Mouse (Mus musculus) forebrain, embryonic 12.5 days (tissue): ENCODE measurements around the gene Gsto1. TPM values are rescaled to one million over a fixed set of nuclear protein-coding genes. Genes with fewer than 3 reads are reported as not detected.

Experiments
- ATAC-seq: fragments of 200-750 bp; cut with Nextera tagmentation; 2 replicates; pipeline ENCODE4 v1.8.0; 2017; ENCODE audit warnings: moderate TSS enrichment; ENCODE audit not compliant: low FRiP score
- H3K27ac ChIP-seq: fragments of 300-500 bp; sonication (generic); 2 replicates; pipeline ENCODE4 v1.5.1; 2016; ENCODE audit warnings: mild to moderate bottlenecking
- H3K27me3 ChIP-seq: fragments of 300-500 bp; sonication (generic); 2 replicates; pipeline ENCODE4 v1.6.1; 2016; ENCODE audit warnings: mild to moderate bottlenecking
- H3K36me3 ChIP-seq: fragments of 300-500 bp; sonication (generic); replicated peaks from 2 replicates; pipeline ENCODE4 v1.6.1; 2016; ENCODE audit warnings: mild to moderate bottlenecking
- H3K4me1 ChIP-seq: fragments of 300-500 bp; sonication (generic); 2 replicates; pipeline ENCODE4 v1.6.1; 2016
- H3K4me2 ChIP-seq: fragments of 300-500 bp; sonication (generic); 2 replicates; pipeline ENCODE4 v1.6.1; 2016; ENCODE audit warnings: mild to moderate bottlenecking, moderate library complexity
- H3K4me3 ChIP-seq: fragments of 300-500 bp; sonication (generic); replicated peaks from 2 replicates; pipeline ENCODE4 v1.5.1; 2016; ENCODE audit warnings: mild to moderate bottlenecking
- H3K9ac ChIP-seq: fragments of 300-500 bp; sonication (generic); 2 replicates; pipeline ENCODE4 v1.6.1; 2016; ENCODE audit warnings: mild to moderate bottlenecking
- H3K9me3 ChIP-seq: fragments of 300-500 bp; sonication (generic); 2 replicates; pipeline ENCODE4 v1.6.1; 2016
- WGBS: fragments of 180-500 bp; shearing (Covaris S2); methylation state at CpG from one replicate; pipeline ENCODE4 v1.1.7; 2016; 5-methylcytosine and 5-hydroxymethylcytosine counted together
- polyA plus RNA-seq: library from polyadenylated mRNA; unstranded; fragments of >200 nt; fragmentation: Nextera tagmentation; extraction: Ambion mirVana; gene quantifications from 2 replicates; pipeline ENCODE4 v1.2.1, GENCODE M21; 2016

Gsto1 gene
- polyA plus RNA-seq, 1 experiment from 2014 or later, result 62.7 TPM

DNA sequence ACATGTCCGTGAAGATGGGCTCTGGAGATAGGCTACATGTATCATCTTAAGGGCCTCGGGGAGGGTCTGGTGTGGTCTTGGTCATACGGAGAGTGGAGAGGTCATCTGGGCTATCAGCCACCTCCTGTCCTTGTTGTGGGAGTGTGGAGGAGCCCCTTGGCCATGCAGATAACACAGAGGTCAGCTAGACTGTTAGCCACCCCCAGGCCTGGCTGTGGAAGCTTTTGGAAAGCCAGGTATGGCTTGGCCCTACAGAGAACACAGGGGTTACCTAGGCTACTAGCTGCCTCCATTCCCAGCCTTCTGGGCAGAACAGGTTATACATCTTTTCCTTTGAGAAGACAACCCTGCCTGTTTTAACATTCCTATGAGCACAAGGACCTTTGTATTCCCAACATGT lies 7.8 kb downstream of the Gsto1 start:
- H3K4me1 ChIP-seq, result peaks cover 5% of the 10 kb centered on the region; the same call in 1 of the 2 replicates
- no peak overlapping the region for H3K9ac ChIP-seq
- H3K27ac ChIP-seq, result no peak overlapping the region
- H3K9me3 ChIP-seq, result no peaks in the 10 kb centered on the region
- H3K4me2 ChIP-seq, result no peak overlapping the region
- no peaks in the 10 kb centered on the region; the same call in 1 of the 2 replicates for H3K36me3 ChIP-seq
- H3K27me3 ChIP-seq, result no peaks in the 10 kb centered on the region
- 91% methylated on average over 3 of the region's 3 CpGs for WGBS
- no peak overlapping the region for H3K4me3 ChIP-seq
- no peak for ATAC-seq

DNA sequence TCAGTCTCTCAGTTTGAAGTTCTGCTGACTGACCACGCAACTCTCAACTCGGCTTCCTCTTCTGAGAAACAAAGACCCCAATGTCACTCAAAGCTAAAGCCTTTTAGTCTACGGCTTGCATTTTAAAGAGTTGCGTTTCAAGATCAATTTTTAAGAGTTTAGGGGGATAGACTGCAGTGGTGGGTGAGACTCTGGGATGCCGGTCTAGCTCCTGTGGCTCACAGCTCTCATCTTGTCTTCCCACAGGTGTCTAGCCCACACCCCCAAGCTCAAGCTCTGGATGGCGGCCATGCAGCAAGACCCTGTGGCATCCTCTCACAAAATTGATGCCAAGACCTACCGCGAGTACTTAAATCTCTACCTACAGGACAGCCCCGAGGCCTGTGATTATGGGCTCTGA lies 9.3 kb downstream of the Gsto1 start:
- H3K36me3 ChIP-seq, result no peaks in the 10 kb centered on the region; the same call in 1 of the 2 replicates
- no peak overlapping the region for H3K4me2 ChIP-seq
- no peaks in the 10 kb centered on the region for H3K9me3 ChIP-seq
- 98% methylated on average over 9 of the region's 9 CpGs for WGBS
- no peak overlapping the region for H3K9ac ChIP-seq
- H3K27ac ChIP-seq, result no peak overlapping the region
- H3K4me3 ChIP-seq, result no peak overlapping the region
- H3K27me3 ChIP-seq, result no peaks in the 10 kb centered on the region
- peaks cover 5% of the 10 kb centered on the region; the same call in 1 of the 2 replicates for H3K4me1 ChIP-seq
- no peak for ATAC-seq

DNA sequence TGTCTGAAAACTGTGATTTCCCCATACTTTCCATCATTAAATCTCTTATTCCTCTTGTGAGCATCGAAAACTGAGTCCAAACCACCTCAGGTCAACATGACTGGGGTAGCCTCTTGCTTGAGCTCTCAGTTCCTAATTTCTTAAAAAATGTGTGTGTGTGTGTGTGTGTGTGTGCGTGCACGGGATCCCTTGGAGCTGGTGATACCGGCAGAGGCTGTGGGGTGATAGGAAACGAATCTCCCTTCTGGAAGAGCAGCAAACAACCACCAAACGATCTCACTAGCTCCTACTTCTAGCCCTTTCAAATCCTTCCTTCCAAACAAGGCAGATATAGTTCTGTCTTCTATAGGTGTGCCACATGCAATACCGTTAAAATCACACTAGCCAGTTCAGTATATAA lies 10.0 kb downstream of the Gsto1 start:
- no peak overlapping the region for H3K27ac ChIP-seq
- WGBS, result 83% methylated on average over 7 of the region's 7 CpGs
- peak overlapping the region; percentile 84; the same call in 1 of the 2 replicates for H3K9ac ChIP-seq
- no peaks in the 10 kb centered on the region; the same call in 1 of the 2 replicates for H3K36me3 ChIP-seq
- peak overlapping the region; percentile 83 for H3K4me2 ChIP-seq
- H3K4me3 ChIP-seq, result peak overlapping the region; percentile 71
- peaks cover 5% of the 10 kb centered on the region; the same call in 1 of the 2 replicates for H3K4me1 ChIP-seq
- no peak for ATAC-seq
- H3K9me3 ChIP-seq, result no peaks in the 10 kb centered on the region
- no peaks in the 10 kb centered on the region; the same call in 1 of the 2 replicates for H3K27me3 ChIP-seq

DNA sequence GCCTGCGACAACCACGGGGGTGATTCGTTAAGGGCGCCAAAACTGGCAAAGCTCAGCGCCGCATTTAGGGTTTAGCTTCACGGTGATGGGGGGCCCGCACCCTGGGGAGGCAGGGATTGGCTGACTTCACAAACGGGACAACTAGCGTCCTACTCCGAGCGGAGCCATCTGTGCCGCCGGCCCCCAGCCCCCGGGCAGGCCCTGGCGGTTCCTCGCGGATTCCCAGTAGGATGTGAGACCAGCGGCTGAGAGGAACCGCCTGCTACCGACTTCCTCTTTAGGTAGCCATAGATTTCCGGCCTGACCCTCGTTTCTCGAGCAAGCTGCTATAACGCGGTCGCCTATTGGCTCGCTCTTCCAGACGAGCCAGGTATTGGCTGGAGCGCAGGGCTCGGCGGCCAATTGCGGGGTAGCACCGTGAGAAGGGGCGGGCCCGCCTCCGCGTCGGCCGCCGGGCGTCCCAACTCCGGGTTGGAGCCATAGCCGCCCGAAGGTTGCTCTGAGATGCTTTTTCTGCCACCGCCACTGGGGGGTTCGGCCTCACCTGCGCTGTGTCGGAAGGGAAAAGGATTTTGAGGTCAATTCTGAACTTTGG lies 10.7 kb downstream of the Gsto1 start, which contains the start of gene Gsto2:
Gsto2 (plus strand) TSS at position 182 of the 595 bp plus-strand sequence.
- ATAC-seq, result peak; percentile 100
- Histone ChIP-seq H3K4me3 (peak within 1 kb of the TSS; percentile 71), H3K4me2 (peak within 1 kb of the TSS; percentile 83), H3K4me1 (peaks cover 5% of the 10 kb centered on the region; the same call in 1 of the 2 replicates), H3K36me3 (no peaks in the 10 kb centered on the region), H3K27ac (peak within 1 kb of the TSS; percentile 84), H3K9me3 (no peaks in the 10 kb centered on the region), H3K9ac (peak within 1 kb of the TSS; percentile 84), H3K27me3 (no peaks in the 10 kb centered on the region; the same call in 1 of the 2 replicates)
- under 1% methylated on average over 49 of the region's 49 CpGs for whole genome bisulfite sequencing

DNA sequence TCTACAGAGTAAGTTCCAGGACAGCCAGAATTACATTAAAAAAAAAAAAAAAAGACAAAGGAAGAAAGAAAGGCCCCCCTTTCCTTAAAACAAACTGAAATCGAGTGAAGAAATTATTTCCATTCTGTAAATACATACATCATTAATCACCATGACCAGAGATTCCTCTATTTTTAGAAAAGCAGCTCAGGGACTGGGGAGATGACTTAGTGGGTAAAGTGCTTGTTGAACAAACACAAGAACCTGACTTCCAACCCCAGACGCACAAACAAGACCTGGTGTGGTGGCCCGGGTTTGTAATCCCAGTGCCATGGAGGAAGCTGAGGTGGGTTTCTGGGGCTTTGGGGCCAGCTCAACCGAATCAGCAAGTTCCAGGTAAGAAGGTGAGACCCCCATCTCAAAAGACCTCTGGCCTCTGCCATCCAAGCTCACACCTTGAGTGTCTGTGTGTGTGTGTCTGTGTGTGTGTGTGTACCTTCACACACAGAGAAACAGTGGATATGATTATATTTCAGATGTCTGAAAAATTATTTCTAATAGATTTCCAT lies 12.9 kb downstream of the Gsto1 start:
- Histone ChIP-seq H3K4me2 (no peak overlapping the region), H3K9me3 (no peaks in the 10 kb centered on the region), H3K9ac (no peak overlapping the region), H3K27ac (no peak overlapping the region), H3K27me3 (no peaks in the 10 kb centered on the region; the same call in 1 of the 2 replicates), H3K4me1 (peaks cover 5% of the 10 kb centered on the region; the same call in 1 of the 2 replicates), H3K36me3 (no peaks in the 10 kb centered on the region), H3K4me3 (no peak overlapping the region)
- ATAC-seq, result no peak
- 75% methylated on average over 4 of the region's 4 CpGs for WGBS

DNA sequence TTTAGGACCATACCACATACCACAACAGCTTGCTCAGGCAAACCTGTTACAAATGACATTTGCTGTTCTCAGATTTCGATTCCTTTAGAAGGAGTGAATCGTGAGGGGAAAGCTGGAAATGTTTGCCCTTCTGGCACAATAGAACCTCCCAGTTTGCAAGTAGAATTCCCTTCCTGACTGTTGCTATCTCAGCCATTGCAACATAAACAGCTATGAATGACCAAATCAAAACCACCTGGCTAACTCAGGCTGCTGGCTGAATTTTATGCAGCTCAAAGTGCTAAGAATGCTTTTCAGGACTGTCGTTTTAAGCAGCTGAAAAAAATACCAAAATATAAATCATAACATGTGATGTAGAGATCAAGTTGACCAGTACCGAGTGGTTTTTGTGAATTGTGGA lies 14.2 kb downstream of the Gsto1 start:
- H3K4me2 ChIP-seq, result no peak overlapping the region
- H3K4me1 ChIP-seq, result peaks cover 5% of the 10 kb centered on the region; the same call in 1 of the 2 replicates
- no peak overlapping the region for H3K27ac ChIP-seq
- no peaks in the 10 kb centered on the region for H3K36me3 ChIP-seq
- H3K9ac ChIP-seq, result no peak overlapping the region
- no peak overlapping the region for H3K4me3 ChIP-seq
- no peaks in the 10 kb centered on the region; the same call in 1 of the 2 replicates for H3K27me3 ChIP-seq
- 78% methylated on average over 4 of the region's 4 CpGs for WGBS
- H3K9me3 ChIP-seq, result no peaks in the 10 kb centered on the region
- ATAC-seq, result no peak

DNA sequence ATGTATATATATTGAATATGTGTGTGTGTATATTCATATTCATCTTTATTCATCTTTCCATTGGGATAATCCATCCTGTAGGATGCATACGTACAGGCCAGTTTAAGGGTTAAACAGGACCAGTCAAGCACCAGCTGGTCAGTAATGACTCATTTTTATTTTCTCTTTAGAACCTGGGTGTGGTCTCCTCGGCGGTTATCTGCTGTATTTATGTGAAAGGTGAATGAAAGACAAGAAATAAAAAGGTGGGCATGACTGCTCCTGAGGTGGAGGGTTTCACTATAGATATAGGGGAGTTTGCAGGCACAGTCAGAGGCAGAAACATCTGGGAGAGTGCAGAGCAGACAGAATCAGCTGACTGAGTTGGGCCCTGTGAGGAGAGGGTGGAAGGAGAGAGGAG lies 14.7 kb downstream of the Gsto1 start:
- Histone ChIP-seq H3K9me3 (no peaks in the 10 kb centered on the region), H3K4me3 (no peak overlapping the region), H3K4me1 (peaks cover 5% of the 10 kb centered on the region; the same call in 1 of the 2 replicates), H3K9ac (no peak overlapping the region), H3K27ac (no peak overlapping the region), H3K36me3 (no peaks in the 10 kb centered on the region), H3K4me2 (no peak overlapping the region), H3K27me3 (no peaks in the 10 kb centered on the region; the same call in 1 of the 2 replicates)
- ATAC-seq, result no peak
- 73% methylated on average over 3 of the region's 3 CpGs for WGBS

DNA sequence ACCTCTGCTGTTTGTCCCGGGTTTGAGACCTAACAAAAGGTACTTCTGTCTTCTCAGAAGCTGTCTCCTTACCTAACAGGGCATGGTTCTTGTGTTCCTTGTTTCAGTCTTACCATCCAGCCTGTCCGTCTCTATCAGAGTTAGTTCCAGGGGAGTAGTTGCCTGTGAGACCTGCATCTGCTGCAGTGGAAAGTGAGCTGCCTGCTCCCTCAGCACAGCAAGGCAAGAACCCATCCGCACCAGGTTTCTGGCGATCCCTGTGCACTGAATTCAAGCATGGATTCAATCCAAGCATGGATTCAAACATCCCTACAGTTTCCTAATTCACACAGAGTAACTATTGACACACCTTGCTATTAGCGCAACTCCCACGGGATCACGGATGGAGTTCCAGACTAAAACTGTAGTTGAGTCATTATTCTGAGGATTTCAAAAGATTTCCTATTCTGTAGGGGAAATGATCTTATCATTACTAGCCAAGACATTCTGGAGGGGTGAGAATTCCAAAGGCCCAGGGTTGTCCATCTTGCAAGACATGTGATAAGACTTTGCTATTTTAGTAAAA lies 15.4 kb downstream of the Gsto1 start:
- WGBS, result 74% methylated on average over 7 of the region's 7 CpGs
- H3K27me3 ChIP-seq, result no peaks in the 10 kb centered on the region; the same call in 1 of the 2 replicates
- ATAC-seq, result no peak

DNA sequence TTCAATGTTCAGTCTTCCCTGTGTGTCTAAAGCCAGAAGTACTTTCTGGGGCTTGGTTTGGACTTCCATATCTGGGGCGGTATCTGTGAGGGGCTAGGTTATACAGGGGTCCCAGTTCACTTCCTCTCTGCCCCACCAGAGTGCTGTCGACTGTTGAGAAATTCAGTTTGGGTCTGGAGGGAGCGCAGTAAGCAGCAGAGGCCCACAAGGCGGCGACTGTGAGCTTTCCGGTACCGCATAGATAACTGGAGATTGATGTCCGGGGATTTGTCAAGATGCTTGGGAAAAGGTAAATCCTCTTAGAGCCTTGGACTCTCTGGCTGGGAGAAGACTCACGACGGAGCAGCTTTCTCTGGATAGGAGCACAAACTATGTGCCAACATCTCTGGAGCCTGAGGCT lies 16.7 kb downstream of the Gsto1 start:
- no peak overlapping the region for H3K4me2 ChIP-seq
- H3K36me3 ChIP-seq, result no peaks in the 10 kb centered on the region
- H3K27ac ChIP-seq, result no peak overlapping the region
- H3K9ac ChIP-seq, result no peak overlapping the region
- H3K4me3 ChIP-seq, result no peak overlapping the region
- H3K27me3 ChIP-seq, result no peaks in the 10 kb centered on the region; the same call in 1 of the 2 replicates
- 17% methylated on average over 10 of the region's 10 CpGs for WGBS
- no peaks in the 10 kb centered on the region for H3K9me3 ChIP-seq
- no peaks in the 10 kb centered on the region for H3K4me1 ChIP-seq
- ATAC-seq, result no peak

More for the DNA sequence above, 15.4 kb downstream of the Gsto1 start:
- Histone ChIP-seq H3K4me3 (no peak overlapping the region), H3K9ac (no peak overlapping the region), H3K4me1 (no peaks in the 10 kb centered on the region), H3K27ac (no peak overlapping the region), H3K4me2 (no peak overlapping the region), H3K9me3 (no peaks in the 10 kb centered on the region), H3K36me3 (no peaks in the 10 kb centered on the region)

DNA sequence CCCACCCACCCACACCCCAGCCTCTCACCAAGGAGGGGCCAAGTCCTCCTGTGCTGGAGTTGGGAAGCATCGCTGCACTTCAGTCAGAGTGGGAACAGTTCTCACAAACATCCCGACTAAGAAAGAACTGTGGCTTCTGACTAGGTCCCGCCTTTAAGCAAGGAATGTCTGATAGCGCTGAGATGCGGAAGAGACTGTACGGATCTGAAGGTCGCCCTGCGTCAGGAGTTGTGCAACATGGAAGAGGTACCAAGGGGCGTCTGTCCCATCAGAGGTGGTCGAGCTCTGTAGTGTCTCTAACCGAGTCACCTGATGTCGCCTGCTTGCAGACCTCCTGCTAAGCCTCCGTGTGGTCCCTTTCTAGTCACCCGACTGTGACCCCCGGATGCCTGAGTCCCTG lies 21.5 kb downstream of the Gsto1 start:
- no peak for ATAC-seq
- Histone ChIP-seq H3K4me1 (no peaks in the 10 kb centered on the region), H3K9ac (no peak overlapping the region), H3K27me3 (0 out of 2 replicates have a peak, but pooled peaks cover 5% of the 10 kb centered on the region), H3K36me3 (no peaks in the 10 kb centered on the region), H3K4me2 (no peak overlapping the region), H3K27ac (no peak overlapping the region), H3K4me3 (no peak overlapping the region), H3K9me3 (no peaks in the 10 kb centered on the region)
- 87% methylated on average over 15 of the region's 15 CpGs for WGBS

DNA sequence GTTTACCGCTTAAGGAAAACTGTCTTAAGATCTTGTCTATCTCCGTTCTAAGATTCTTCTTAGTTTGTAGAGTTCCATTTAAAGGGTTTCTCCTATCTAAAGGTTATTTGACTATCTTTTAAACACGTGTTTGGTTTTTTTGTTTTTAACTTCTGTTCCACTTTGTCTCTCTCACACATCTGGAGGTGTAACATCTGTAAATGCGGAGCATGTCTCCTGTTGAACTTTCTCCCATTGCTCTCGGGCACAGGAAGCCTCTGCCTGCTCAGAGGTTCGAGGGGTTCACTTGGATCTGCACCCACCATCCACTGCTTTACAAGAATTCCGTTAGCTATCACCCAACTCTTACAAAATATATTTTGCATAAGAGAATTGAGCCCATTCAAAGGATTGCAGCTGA lies 26.8 kb downstream of the Gsto1 start:
- Histone ChIP-seq H3K4me2 (no peak overlapping the region), H3K9me3 (no peaks in the 10 kb centered on the region), H3K27ac (no peak overlapping the region), H3K4me1 (peaks cover 2% of the 10 kb centered on the region; the same call in 1 of the 2 replicates), H3K9ac (no peak overlapping the region), H3K27me3 (0 out of 2 replicates have a peak, but pooled peaks cover 5% of the 10 kb centered on the region), H3K36me3 (no peaks in the 10 kb centered on the region), H3K4me3 (no peak overlapping the region)
- ATAC-seq, result no peak
- 80% methylated on average over 7 of the region's 7 CpGs for WGBS

DNA sequence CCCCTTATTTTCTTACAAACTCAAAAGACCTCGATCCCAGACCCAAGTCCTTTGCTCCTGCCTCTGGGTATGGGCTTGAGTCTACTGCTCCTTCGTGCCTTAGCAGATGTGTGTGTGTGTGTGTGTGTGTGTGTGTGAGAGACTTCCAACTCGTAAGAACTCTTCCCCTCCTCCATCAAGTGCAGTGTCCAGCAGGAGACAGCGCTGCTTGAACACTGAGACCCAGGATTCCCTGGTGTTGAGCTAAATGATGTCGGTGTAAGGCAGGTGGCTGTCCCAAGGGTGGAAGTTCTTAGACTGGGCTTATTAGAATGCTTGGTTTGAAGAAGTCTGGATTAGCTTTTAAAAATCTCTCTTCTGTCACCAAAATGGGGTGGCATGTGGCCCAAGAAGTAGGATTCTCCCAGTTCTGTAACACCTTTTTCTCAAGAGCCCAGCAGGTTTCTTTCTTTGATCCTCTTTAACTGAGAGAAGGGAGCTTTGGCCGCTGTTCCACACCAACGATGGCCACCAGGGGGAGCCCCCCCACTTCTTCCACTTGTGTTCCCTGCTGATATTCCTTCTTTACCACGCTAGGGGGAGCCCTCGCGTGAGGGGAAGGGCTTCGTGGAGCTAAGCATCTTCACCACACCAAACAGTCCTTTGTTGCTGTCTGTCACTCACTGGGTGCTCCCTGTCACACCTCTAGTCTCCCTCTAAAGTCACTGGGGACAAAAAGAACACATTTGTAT lies 27.5 kb downstream of the Gsto1 start:
- H3K4me3 ChIP-seq, result no peak overlapping the region
- no peak overlapping the region for H3K9ac ChIP-seq
- no peak overlapping the region for H3K4me2 ChIP-seq
- H3K4me1 ChIP-seq, result peaks cover 2% of the 10 kb centered on the region; the same call in 1 of the 2 replicates
- H3K27me3 ChIP-seq, result 0 out of 2 replicates have a peak, but pooled peaks cover 5% of the 10 kb centered on the region
- H3K9me3 ChIP-seq, result no peaks in the 10 kb centered on the region
- ATAC-seq, result peak; percentile 83
- H3K27ac ChIP-seq, result no peak overlapping the region
- H3K36me3 ChIP-seq, result no peaks in the 10 kb centered on the region
- WGBS, result 27% methylated on average over 11 of the region's 11 CpGs
